Mouse (Mus musculus): ENCODE measurements around the gene Slc52a3.

DNA sequence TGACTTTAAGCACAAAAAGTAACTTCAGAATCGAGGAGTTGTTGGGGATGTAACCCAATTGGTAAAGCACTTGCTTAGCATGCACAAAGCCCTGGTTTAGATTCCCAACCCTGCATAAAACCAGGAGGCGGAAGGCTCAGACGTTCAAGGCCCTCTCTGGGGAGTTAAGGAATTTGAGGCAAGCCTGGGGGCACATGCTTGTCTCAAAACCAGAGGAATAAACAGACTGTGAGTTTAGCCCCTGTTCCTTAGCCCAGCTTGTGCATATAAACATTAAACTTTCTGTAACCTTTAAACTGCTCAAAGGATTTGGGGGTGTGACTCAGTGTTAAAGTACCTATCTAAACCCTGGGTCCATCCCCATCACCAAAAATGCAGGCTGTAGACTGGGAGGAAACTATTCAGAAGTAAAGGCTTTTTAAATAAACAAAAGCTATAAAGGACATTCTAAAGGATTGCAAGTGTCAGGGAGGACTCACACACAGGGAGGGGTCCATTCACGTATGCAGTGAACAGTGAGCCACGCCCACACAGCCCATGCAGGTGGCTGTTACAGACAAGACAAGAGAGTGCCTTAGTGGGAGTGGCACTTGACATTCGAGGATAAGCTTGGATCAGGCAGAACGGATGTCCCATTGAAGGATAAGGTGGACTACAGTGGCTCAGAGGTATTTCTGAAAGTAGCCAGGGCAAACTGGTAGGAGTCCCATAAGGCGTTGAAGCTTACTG is 1.6 kb downstream of the Slc52a3 start:
- TF ChIP-seq CTCF (IDR thresholded peaks at IDR 0.05; ENCODE audit: borderline replicate concordance, insufficient read depth, low read length), result no peak
- no peak for TF ChIP-seq POLR2A (IDR thresholded peaks at IDR 0.05; ENCODE audit: low read depth, low read length)

Measured in embryonic fibroblast, embryonic 13.5 days (primary cell).